Mouse (Mus musculus) neutrophil, adult 65 days (primary cell): Measurements from ENCODE around the gene Gabrb2. TPM values are rescaled to one million over a fixed set of nuclear protein-coding genes. Genes with fewer than 3 reads are reported as not detected.

ENCODE experiments used
- total RNA-seq: library from RNA; stranded (reverse); gene quantifications from 2 replicates; pipeline ENCODE4 v1.2.4, GENCODE M21; 2023

Gabrb2 gene
- total RNA-seq: not detected in 2 replicates

GRCm38 (mm10) chr11:42418996-42419782 lies at the start of gene Gabrb2:
Gabrb2 (plus strand) TSS chr11:42419757.

Other genes starting within 250 kb of the Gabrb2 start
- gene Gabra1, start 236.8 kb upstream of the Gabrb2 start, total RNA-seq: not detected in 2 replicates
- not detected in 2 replicates for gene Gabra6, start 98.7 kb upstream of the Gabrb2 start, total RNA-seq